8 mouse cellular contexts compared by ENCODE assay signal in the genomic region with DNA sequence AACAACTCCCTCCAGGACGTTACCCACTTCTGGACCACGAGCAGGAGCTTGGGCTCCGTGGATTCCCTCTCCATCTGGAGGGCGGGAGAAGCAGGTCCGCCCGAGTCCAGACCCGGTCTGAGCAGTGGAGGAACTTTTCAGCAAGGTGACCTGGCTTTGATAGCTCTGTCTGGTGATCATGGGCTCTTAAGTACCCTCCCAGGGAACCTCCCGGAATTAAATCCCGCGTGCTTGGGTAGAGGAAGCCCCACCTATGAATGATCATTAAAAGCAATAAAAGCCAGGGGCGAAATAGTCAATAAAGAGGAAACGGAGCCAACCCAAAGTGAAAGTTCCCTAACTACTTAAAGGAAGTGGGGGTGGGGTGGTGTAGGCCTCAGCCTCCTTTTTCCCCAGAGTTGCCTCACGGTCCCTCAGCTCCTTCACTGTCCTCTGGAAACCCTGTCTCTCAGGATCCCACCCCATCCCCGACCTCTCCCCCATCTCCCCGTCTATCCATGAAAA. TPM values are rescaled to one million over a fixed set of nuclear protein-coding genes. Genes with fewer than 3 reads are reported as not detected.
DNase-seq lines count a peak whose midpoint lies in the region; TF ChIP-seq lines count a peak whose summit lies in the region.

No protein-coding gene starts in this region.

- H3K27me3 ChIP-seq in kidney, adult 2 months (replicated peaks; ENCODE audit: control insufficient read depth, insufficient read depth, low read length) = no peaks in the 10 kb centered on the region
- H3K27me3 ChIP-seq in hindbrain, embryonic 10.5 days (ENCODE audit: insufficient read depth, poor library complexity, severe bottlenecking) = peaks cover 12% of the 10 kb centered on the region; the same call in 1 of the 2 replicates

- no peaks in the 10 kb centered on the region for H3K36me3 ChIP-seq in kidney, adult 2 months (ENCODE audit: control insufficient read depth, insufficient read depth, low read length)
- H3K36me3 ChIP-seq in hindbrain, embryonic 10.5 days = peaks cover 21% of the 10 kb centered on the region

- TF ChIP-seq POLR2A in kidney, adult 2 months (IDR thresholded peaks at IDR 0.05; ENCODE audit: low read depth, low read length) = no peak

- H3K9me3 ChIP-seq in hindbrain, embryonic 10.5 days = no peaks in the 10 kb centered on the region

- DNase-seq in kidney, adult 2 months = no peak
- no peak for DNase-seq in kidney, postnatal 14 days
- peak; percentile 89 for DNase-seq in R1 (ENCODE audit: low read depth, low spot score)
- DNase-seq in hindbrain, embryonic 10.5 days (ENCODE audit: low spot score) = no peak
- peak; percentile 51 for DNase-seq in lung, postnatal 36 days
- DNase-seq in ovary, adult 18-20 months (ENCODE audit: low spot score) = no peak
- no peak for DNase-seq in spleen, postnatal 14 days (ENCODE audit: low spot score in 2 of 2)
- no peak for DNase-seq in thymus, postnatal 36 days

- H3K4me1 ChIP-seq in kidney, adult 2 months (ENCODE audit: control insufficient read depth, insufficient read depth, low read length) = peaks cover 9% of the 10 kb centered on the region; the same call in 1 of the 2 replicates
- H3K4me1 ChIP-seq in hindbrain, embryonic 10.5 days (replicated peaks) = peaks cover 69% of the 10 kb centered on the region

- H3K27ac ChIP-seq in kidney, adult 2 months (ENCODE audit: insufficient read depth, low read depth, low read length) = peak overlapping the region; percentile 46; the same call in 1 of the 2 replicates
- H3K27ac ChIP-seq in hindbrain, embryonic 10.5 days = peak overlapping the region; percentile 99

- TF ChIP-seq CTCF in kidney, adult 2 months (conservative IDR thresholded peaks at IDR 0.05; ENCODE audit: insufficient read depth, insufficient read length, low read depth, low read length) = no peak

- peak overlapping the region; percentile 55 for H3K4me3 ChIP-seq in kidney, adult 2 months (ENCODE audit: insufficient read depth, low read depth, low read length)
- H3K4me3 ChIP-seq in hindbrain, embryonic 10.5 days = peak overlapping the region; percentile 96

- 24% methylated on average over 15 of the region's 15 CpGs for WGBS in kidney, adult 2 months
- WGBS in hindbrain, embryonic 10.5 days = 32% methylated on average over 15 of the region's 15 CpGs

RNA-seq across cellular contexts. Expression of gene Cdc42ep4, which starts 0.5 kb away (rescaled TPM):
- 18.0 and 18.2 TPM in 2 replicates for polyA plus RNA-seq in kidney, adult 2 months (2012; rRNA removed)
- polyA plus RNA-seq in hindbrain, embryonic 10.5 days (2016; fragmentation: Nextera tagmentation; extraction: Ambion mirVana) = 114 and 120 TPM in 2 replicates

RNA-seq across cellular contexts. Expression of gene Cpsf4l, which starts 42.4 kb away (rescaled TPM):
- 8.9 and 9.0 TPM in 2 replicates for polyA plus RNA-seq in kidney, adult 2 months (2012; rRNA removed)
- polyA plus RNA-seq in hindbrain, embryonic 10.5 days (2016; fragmentation: Nextera tagmentation; extraction: Ambion mirVana) = 0.47 and 1.1 TPM in 2 replicates

Comparison
In these comparisons a context has a peak if more than half of its experiments do, and no peak if none do; other contexts are left out.
1. DNase-seq: peak in R1 (single experiment) and lung, postnatal 36 days (single experiment); none in kidney, adult 2 months (single experiment), kidney, postnatal 14 days (single experiment), hindbrain, embryonic 10.5 days (single experiment), ovary, adult 18-20 months (single experiment), spleen, postnatal 14 days (0 of 2) and thymus, postnatal 36 days (0 of 2).